Mouse (Mus musculus) liver, embryonic 14.5 days (tissue): ENCODE measurements around the gene Micall2. TPM values are rescaled to one million over a fixed set of nuclear protein-coding genes. Genes with fewer than 3 reads are reported as not detected.
"Not testable (repeated sequence)": the region's sequence is repeated elsewhere in the genome, so short reads cannot be mapped to it uniquely, and the experiment has no call there.

Source experiments
- ATAC-seq: fragments of 200-750 bp; cut with Nextera tagmentation; 2 replicates; pipeline ENCODE4 v1.8.0; 2017; ENCODE audit warnings: moderate number of reproducible peaks, mild to moderate bottlenecking, moderate library complexity; ENCODE audit not compliant: insufficient read depth
- DNase-seq, 3 experiments: peaks; one replicate each; pipeline ENCODE4 v3.0.0-alpha.2; 2012 to 2013; ENCODE audit warnings: low read depth in 3 of 3, low spot score in 3 of 3
- H3K27ac ChIP-seq: fragments of 300-500 bp; sonication (generic); 2 replicates; pipeline ENCODE4 v1.5.1; 2014; ENCODE audit warnings: moderate library complexity, mild to moderate bottlenecking, control low read depth, inconsistent platforms
- H3K27me3 ChIP-seq: fragments of 300-500 bp; sonication (generic); 2 replicates; pipeline ENCODE4 v1.6.1; 2014; ENCODE audit warnings: mild to moderate bottlenecking, low read length, moderate library complexity; ENCODE audit not compliant: control insufficient read depth, insufficient read depth
- H3K36me3 ChIP-seq: fragments of 300-500 bp; sonication (generic); replicated peaks from 2 replicates; pipeline ENCODE4 v1.6.1; 2014; ENCODE audit warnings: low read depth; ENCODE audit not compliant: control insufficient read depth, insufficient read depth
- H3K4me1 ChIP-seq, 2 experiments: fragments of 200-500 bp in 1 of 2; fragments of 300-500 bp in 1 of 2; sonication (generic) in 1 of 2; replicated peaks; 2 replicates each; pipeline ENCODE4 v1.6.1; 2012 to 2014; ENCODE audit warnings: antibody characterized with exemption in 1 of 2, inconsistent platforms in 1 of 2, low read length in 1 of 2; ENCODE audit not compliant: control insufficient read depth in 2 of 2, insufficient read depth in 2 of 2
- H3K4me2 ChIP-seq: fragments of 300-500 bp; sonication (generic); 2 replicates; pipeline ENCODE4 v1.6.1; 2014; ENCODE audit warnings: low read depth, mild to moderate bottlenecking, control low read depth, moderate library complexity
- H3K4me3 ChIP-seq, 2 experiments: fragments of 200-500 bp in 1 of 2; fragments of 300-500 bp in 1 of 2; sonication (generic) in 1 of 2; 2 replicates each; pipeline ENCODE4 v1.5.1; 2012 to 2014; ENCODE audit warnings: low read depth in 2 of 2, low read length in 2 of 2, mild to moderate bottlenecking in 2 of 2, control low read depth in 1 of 2, inconsistent platforms in 1 of 2, moderate library complexity in 1 of 2; ENCODE audit not compliant: insufficient read depth in 1 of 2
- H3K9ac ChIP-seq: fragments of 300-500 bp; sonication (generic); replicated peaks from 2 replicates; pipeline ENCODE4 v1.6.1; 2014; ENCODE audit warnings: mild to moderate bottlenecking, control low read depth, moderate library complexity
- H3K9me3 ChIP-seq: fragments of 300-500 bp; sonication (generic); 2 replicates; pipeline ENCODE4 v1.6.1; 2016; ENCODE audit warnings: low read length, mixed read lengths; ENCODE audit not compliant: control insufficient read depth
- CTCF ChIP-seq: IDR thresholded peaks from 2 replicates; pipeline ENCODE4 v1.5.1; 2016; ENCODE audit warnings: antibody characterized with exemption, low read depth, control low read depth
- EP300 ChIP-seq: IDR thresholded peaks from 2 replicates; pipeline ENCODE4 v1.6.1; 2016; ENCODE audit warnings: antibody characterized with exemption, low read depth
- WGBS: fragments of 180-500 bp; shearing (Covaris S2); extraction: QIAGEN DNeasy Blood & Tissue Kit; methylation state at CpG from one replicate; pipeline ENCODE4 v1.1.7; 2014; ENCODE audit not compliant: insufficient replicate concordance; 5-methylcytosine and 5-hydroxymethylcytosine counted together
- polyA plus RNA-seq, 2 experiments: library from polyadenylated mRNA; depleted of rRNA in 1 of 2; stranded (reverse) in 1 of 2; unstranded in 1 of 2; fragments of >200 nt; fragmentation: Nextera tagmentation in 1 of 2; extraction: Ambion mirVana in 1 of 2; gene quantifications; 2 replicates each; pipeline versions ENCODE4 v1.2.1 to v1.2.3; 2012 to 2014

Micall2 gene
- polyA plus RNA-seq, 2 experiments = 8.4 to 10.3 TPM

DNA sequence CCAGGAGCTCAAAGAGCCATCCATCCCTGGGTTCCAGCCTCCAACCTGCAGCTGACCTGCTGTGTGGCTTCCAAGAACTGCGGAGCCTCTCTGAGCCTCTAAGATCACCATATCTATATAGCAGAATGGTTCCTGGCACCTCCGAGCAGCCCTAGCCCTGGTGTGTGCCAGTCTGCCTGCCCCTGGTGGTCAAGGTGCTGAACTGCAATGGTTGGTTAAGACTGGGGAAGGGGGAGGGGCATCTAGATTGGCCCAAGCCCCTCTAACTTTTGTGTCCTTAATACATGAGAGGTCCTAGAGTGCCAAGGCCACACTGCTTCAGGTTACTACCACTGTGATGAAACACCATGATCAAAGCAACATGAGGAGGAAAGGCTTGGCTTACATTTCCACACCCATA lies 33.2 kb downstream of the Micall2 start:
- Histone ChIP-seq H3K36me3 (peaks cover 15% of the 10 kb centered on the region), H3K27me3 (no peaks in the 10 kb centered on the region), H3K4me1 (0 out of 4 replicates have a peak, but pooled peaks cover 0 to 4% of the 10 kb centered on the region in 2 experiments), H3K4me2 (no peak overlapping the region), H3K9me3 (no peaks in the 10 kb centered on the region), H3K27ac (no peak overlapping the region), H3K9ac (no peak overlapping the region), H3K4me3 (no peak overlapping the region)
- 23% methylated on average over 2 of the region's 2 CpGs for WGBS
- TF ChIP-seq CTCF (peak; percentile 90), EP300 (no peak)
- DNase-seq (no peak), ATAC-seq (peak; percentile 67; the same call in 1 of the 2 replicates)

DNA sequence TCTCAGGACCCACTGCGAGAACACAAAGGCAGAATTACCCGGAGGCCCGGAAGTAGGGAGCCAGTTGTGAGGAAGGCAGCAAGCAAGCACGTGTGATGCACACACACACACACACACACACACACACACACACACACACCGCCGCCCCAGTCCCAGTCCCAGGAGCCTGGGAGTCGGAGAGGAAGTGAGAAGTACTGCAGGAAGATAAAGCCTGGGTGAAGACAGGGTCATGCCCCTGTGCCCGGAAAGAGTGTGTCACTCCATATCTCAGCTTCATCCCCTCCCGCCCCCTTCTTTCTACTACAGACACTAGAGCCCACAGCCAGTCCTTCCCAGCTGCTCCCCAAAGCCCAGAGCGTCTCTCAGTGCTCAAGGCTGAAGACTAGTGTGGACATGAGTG lies 33.9 kb downstream of the Micall2 start:
- H3K4me2 ChIP-seq = no peak overlapping the region
- no peaks in the 10 kb centered on the region for H3K9me3 ChIP-seq
- H3K36me3 ChIP-seq = peaks cover 12% of the 10 kb centered on the region
- TF ChIP-seq CTCF (no peak), EP300 (no peak)
- 10% methylated on average over 10 of the region's 10 CpGs for WGBS
- no peak overlapping the region for H3K4me3 ChIP-seq
- DNase-seq = no peak
- H3K27ac ChIP-seq = no peak overlapping the region
- H3K27me3 ChIP-seq = no peaks in the 10 kb centered on the region
- 0 out of 4 replicates have a peak, but pooled peaks cover 0 to 4% of the 10 kb centered on the region in 2 experiments for H3K4me1 ChIP-seq
- no peak overlapping the region for H3K9ac ChIP-seq
- ATAC-seq = peak; percentile 70

GRCm38 (mm10) chr5:139696954-139697353 lies 39.2 kb downstream of the Micall2 start:
- no peak overlapping the region for H3K9ac ChIP-seq
- H3K27me3 ChIP-seq = no peaks in the 10 kb centered on the region
- no peak for DNase-seq
- TF ChIP-seq CTCF (peak; percentile 14; the same call in 1 of the 2 replicates), EP300 (no peak)
- no peaks in the 10 kb centered on the region for H3K9me3 ChIP-seq
- no peak for ATAC-seq
- 0 out of 4 replicates have a peak, but pooled peaks cover 0 to 4% of the 10 kb centered on the region in 2 experiments for H3K4me1 ChIP-seq
- H3K27ac ChIP-seq = no peak overlapping the region
- H3K36me3 ChIP-seq = no peaks in the 10 kb centered on the region
- 78% methylated on average over 6 of the region's 6 CpGs for WGBS
- H3K4me2 ChIP-seq = no peak overlapping the region
- H3K4me3 ChIP-seq = no peak overlapping the region

DNA sequence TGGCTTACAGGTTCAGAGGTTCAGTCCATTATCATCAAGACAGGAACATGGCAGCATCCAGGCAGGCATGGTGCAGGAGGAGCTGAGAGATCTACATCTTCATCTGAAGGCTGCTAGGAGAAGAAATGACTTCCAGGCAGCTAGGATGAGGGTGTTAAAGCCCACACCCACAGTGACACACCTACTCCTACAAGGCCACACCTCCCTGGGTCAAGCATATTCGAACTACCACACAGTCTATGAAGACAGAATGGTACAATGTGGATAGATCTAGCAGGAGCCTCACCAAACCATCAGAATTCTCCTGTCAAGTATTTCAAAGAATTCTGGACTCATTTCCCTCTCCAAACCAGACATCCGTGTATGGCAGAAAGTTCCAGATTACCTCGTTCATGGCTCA lies 40.3 kb downstream of the Micall2 start:
- WGBS = 43% methylated on average over 3 of the region's 3 CpGs
- not testable (repeated sequence) for ATAC-seq, H3K27me3 ChIP-seq, H3K4me2 ChIP-seq, H3K9ac ChIP-seq, H3K4me3 ChIP-seq, H3K4me1 ChIP-seq, H3K36me3 ChIP-seq, H3K9me3 ChIP-seq, H3K27ac ChIP-seq, DNase-seq

- no peak overlapping the region for H3K27ac ChIP-seq
- H3K9ac ChIP-seq = no peak overlapping the region
- DNase-seq = no peak
- no peak overlapping the region for H3K4me2 ChIP-seq
- 0 out of 4 replicates have a peak, but pooled peaks cover 0 to 4% of the 10 kb centered on the region in 2 experiments for H3K4me1 ChIP-seq
- no peaks in the 10 kb centered on the region for H3K27me3 ChIP-seq
- no peaks in the 10 kb centered on the region for H3K9me3 ChIP-seq
- 11% methylated on average over 7 of the region's 7 CpGs for WGBS
- H3K4me3 ChIP-seq = no peak overlapping the region
- peak; percentile 37; the same call in 1 of the 2 replicates for ATAC-seq
- TF ChIP-seq EP300 (no peak), CTCF (no peak)
- H3K36me3 ChIP-seq = no peaks in the 10 kb centered on the region
Measured at GRCm38 (mm10) chr5:139694989-139695571, 41.1 kb downstream of the Micall2 start.
